Mouse (Mus musculus) pancreas, adult 10 weeks (tissue): ENCODE measurements around the gene Nrf1. TPM values are rescaled to one million over a fixed set of nuclear protein-coding genes. Genes with fewer than 3 reads are reported as not detected.

Experiments used
- polyA plus RNA-seq: library from polyadenylated mRNA; stranded (reverse); fragments of 350-450 nt; fragmentation: Illumina TruSeq; extraction: RNeasy Lipid Tissue Mini Kit (QIAGEN cat#74804); gene quantifications from one replicate; pipeline ENCODE4 v1.2.3, GENCODE M21; 2015; ENCODE audit warnings: low read depth, low replicate concordance; ENCODE audit not compliant: insufficient read depth

The Nrf1 gene
- 6.8 TPM for polyA plus RNA-seq

GRCm38 (mm10) chr6:30047271-30048162 is at the start of gene Nrf1:
Gene Nrf1, plus strand, starts transcription at chr6:30047988.

Other genes with a start within 250 kb of the Nrf1 start
- gene Strip2, start 131.0 kb upstream of the Nrf1 start, polyA plus RNA-seq = 0.26 TPM